Mouse (Mus musculus): Measurements from ENCODE around the gene Cort. TPM values are rescaled to one million over a fixed set of nuclear protein-coding genes. Genes with fewer than 3 reads are reported as not detected.

Cort gene
- polyA plus RNA-seq, 2 experiments = 0.26 to 0.59 TPM

DNA sequence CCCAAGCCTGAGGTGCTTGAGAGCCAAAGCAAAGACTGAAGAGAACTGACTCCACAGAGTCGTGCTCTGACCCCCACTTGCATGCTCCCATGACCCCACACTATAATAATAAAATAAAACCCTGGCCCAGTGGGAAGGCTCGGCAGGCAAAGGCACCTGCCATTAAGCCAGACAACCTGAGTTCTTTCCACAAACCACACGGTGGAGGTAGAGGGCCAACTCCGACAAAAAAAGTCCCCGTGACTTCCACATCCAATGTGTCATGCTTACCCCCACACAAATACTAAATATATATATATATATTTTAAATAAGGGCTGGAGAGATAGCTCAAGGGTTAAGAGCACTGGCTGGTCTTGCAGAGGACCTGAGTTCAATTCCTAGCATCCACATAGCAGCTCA is 37.6 kb upstream of the Cort start:
- Histone ChIP-seq H3K4me1 (ENCODE audit: control insufficient read depth, insufficient read depth, low read length) (peaks cover 5% of the 10 kb centered on the region; the same call in 1 of the 2 replicates), H3K27me3 (ENCODE audit: control insufficient read depth, insufficient read depth, low read length) (no peaks in the 10 kb centered on the region), H3K9me3 (ENCODE audit: control insufficient read depth, low read length) (no peaks in the 10 kb centered on the region), H3K9ac (ENCODE audit: low read depth, low read length, severe bottlenecking) (no peak overlapping the region), H3K36me3 (ENCODE audit: control insufficient read depth, insufficient read depth, low read length) (peaks cover 46% of the 10 kb centered on the region), H3K4me2 (replicated peaks; ENCODE audit: low read depth, low read length, severe bottlenecking) (no peak overlapping the region), H3K27ac (replicated peaks; ENCODE audit: low read depth, low read length) (no peak overlapping the region), H3K4me3 (replicated peaks; ENCODE audit: low read length) (no peak overlapping the region)
- WGBS = 58% methylated on average over 5 of the region's 5 CpGs
- no peak for ATAC-seq (ENCODE audit: low FRiP score, low read depth)
- no peak for TF ChIP-seq POLR2A (IDR thresholded peaks at IDR 0.05; ENCODE audit: borderline replicate concordance, extremely low read depth, insufficient read depth, insufficient read length)
- DNase-seq (ENCODE audit: low spot score) = no peak

DNA sequence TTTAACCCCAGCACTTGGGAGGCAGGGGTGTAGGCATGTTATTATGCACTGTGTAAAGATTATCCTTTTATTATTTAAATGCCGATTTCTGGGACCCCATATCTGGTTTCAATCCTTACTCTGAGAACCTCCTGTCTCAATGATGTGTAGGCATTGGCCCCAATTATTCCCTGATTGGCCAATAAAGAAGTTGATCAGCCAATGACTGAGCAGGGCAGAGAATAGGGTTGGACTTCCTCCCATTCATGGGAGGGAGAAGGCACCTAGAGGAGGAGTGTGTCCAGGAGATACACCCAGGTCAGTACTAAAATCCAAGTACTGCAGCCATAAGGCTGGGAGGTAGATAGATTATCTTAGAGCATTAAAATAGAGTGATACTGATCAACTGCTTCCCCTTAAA is 36.6 kb upstream of the Cort start:
- no peak overlapping the region for H3K4me2 ChIP-seq (replicated peaks; ENCODE audit: low read depth, low read length, severe bottlenecking)
- peaks cover 5% of the 10 kb centered on the region; the same call in 1 of the 2 replicates for H3K4me1 ChIP-seq (ENCODE audit: control insufficient read depth, insufficient read depth, low read length)
- H3K9me3 ChIP-seq (ENCODE audit: control insufficient read depth, low read length) = no peaks in the 10 kb centered on the region
- no peak for DNase-seq (ENCODE audit: low spot score)
- 50% methylated on average over 1 of the region's 1 CpGs for WGBS
- TF ChIP-seq POLR2A (IDR thresholded peaks at IDR 0.05; ENCODE audit: borderline replicate concordance, extremely low read depth, insufficient read depth, insufficient read length) = no peak
- no peak overlapping the region for H3K4me3 ChIP-seq (replicated peaks; ENCODE audit: low read length)
- H3K27ac ChIP-seq (replicated peaks; ENCODE audit: low read depth, low read length) = no peak overlapping the region
- H3K36me3 ChIP-seq (ENCODE audit: control insufficient read depth, insufficient read depth, low read length) = peaks cover 55% of the 10 kb centered on the region
- no peaks in the 10 kb centered on the region for H3K27me3 ChIP-seq (ENCODE audit: control insufficient read depth, insufficient read depth, low read length)
- no peak for ATAC-seq (ENCODE audit: low FRiP score, low read depth)
- no peak overlapping the region for H3K9ac ChIP-seq (ENCODE audit: low read depth, low read length, severe bottlenecking)

DNA sequence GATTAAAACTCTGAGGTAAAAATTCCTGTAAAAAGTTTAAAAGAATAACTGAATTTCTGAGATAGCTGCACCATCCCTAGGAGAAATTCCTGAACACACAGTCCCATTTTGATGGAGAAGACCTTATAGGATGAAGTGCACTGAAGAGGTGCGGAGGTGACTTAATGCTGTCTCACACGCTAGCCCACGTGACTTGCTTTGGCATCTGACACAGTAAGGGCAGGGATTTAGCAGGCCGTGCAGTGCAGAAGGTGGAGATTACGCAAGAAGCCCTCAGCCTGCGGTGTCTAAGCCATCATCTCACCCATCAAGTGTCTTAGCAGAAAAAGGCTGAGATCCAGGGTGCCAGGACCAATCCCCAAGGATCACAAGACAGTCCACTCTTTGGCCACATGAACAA is 34.6 kb upstream of the Cort start:
- Histone ChIP-seq H3K36me3 (ENCODE audit: control insufficient read depth, insufficient read depth, low read length) (peaks cover 75% of the 10 kb centered on the region), H3K27ac (replicated peaks; ENCODE audit: low read depth, low read length) (no peak overlapping the region), H3K9me3 (ENCODE audit: control insufficient read depth, low read length) (no peaks in the 10 kb centered on the region), H3K4me2 (replicated peaks; ENCODE audit: low read depth, low read length, severe bottlenecking) (no peak overlapping the region), H3K4me3 (replicated peaks; ENCODE audit: low read length) (no peak overlapping the region), H3K9ac (ENCODE audit: low read depth, low read length, severe bottlenecking) (no peak overlapping the region), H3K27me3 (ENCODE audit: control insufficient read depth, insufficient read depth, low read length) (no peaks in the 10 kb centered on the region), H3K4me1 (ENCODE audit: control insufficient read depth, insufficient read depth, low read length) (peaks cover 5% of the 10 kb centered on the region; the same call in 1 of the 2 replicates)
- TF ChIP-seq POLR2A (IDR thresholded peaks at IDR 0.05; ENCODE audit: borderline replicate concordance, extremely low read depth, insufficient read depth, insufficient read length) = no peak
- ATAC-seq (ENCODE audit: low FRiP score, low read depth) (no peak), DNase-seq (ENCODE audit: low spot score) (no peak)
- WGBS = 92% methylated on average over 6 of the region's 6 CpGs

- Histone ChIP-seq H3K36me3 (ENCODE audit: control insufficient read depth, insufficient read depth, low read length) (peaks cover 86% of the 10 kb centered on the region), H3K9me3 (ENCODE audit: control insufficient read depth, low read length) (no peaks in the 10 kb centered on the region), H3K4me1 (ENCODE audit: control insufficient read depth, insufficient read depth, low read length) (no peaks in the 10 kb centered on the region), H3K27ac (replicated peaks; ENCODE audit: low read depth, low read length) (no peak overlapping the region), H3K4me2 (replicated peaks; ENCODE audit: low read depth, low read length, severe bottlenecking) (no peak overlapping the region), H3K4me3 (replicated peaks; ENCODE audit: low read length) (no peak overlapping the region), H3K9ac (ENCODE audit: low read depth, low read length, severe bottlenecking) (no peak overlapping the region), H3K27me3 (ENCODE audit: control insufficient read depth, insufficient read depth, low read length) (no peaks in the 10 kb centered on the region)
- DNase-seq (ENCODE audit: low spot score) (no peak), ATAC-seq (ENCODE audit: low FRiP score, low read depth) (no peak)
- no peak for TF ChIP-seq POLR2A (IDR thresholded peaks at IDR 0.05; ENCODE audit: borderline replicate concordance, extremely low read depth, insufficient read depth, insufficient read length)
- WGBS = 88% methylated on average over 13 of the region's 13 CpGs
Measured at GRCm38 (mm10) chr4:149159891-149160290, 33.3 kb upstream of the Cort start.

DNA sequence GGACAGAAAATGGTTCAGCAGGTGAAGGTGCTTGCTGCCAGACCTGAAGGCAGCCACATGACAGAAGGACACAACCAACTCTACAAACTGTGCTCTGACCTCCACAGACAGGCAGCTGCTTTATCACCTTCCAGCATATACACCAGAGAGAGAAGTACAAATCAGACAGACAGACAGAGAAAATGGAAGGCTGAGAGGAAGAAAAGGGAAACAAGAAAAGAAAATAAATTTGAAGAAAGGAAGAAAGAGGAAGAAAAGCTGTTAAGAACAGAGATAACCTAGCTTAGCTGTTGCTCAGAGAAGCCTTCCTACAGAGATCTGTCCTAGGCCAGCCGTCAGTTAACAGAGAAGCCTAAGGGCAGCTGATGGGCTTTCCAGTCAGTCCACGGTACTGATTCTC is 32.6 kb upstream of the Cort start:
- no peak overlapping the region for H3K27ac ChIP-seq (replicated peaks; ENCODE audit: low read depth, low read length)
- no peaks in the 10 kb centered on the region for H3K27me3 ChIP-seq (ENCODE audit: control insufficient read depth, insufficient read depth, low read length)
- no peak overlapping the region for H3K9ac ChIP-seq (ENCODE audit: low read depth, low read length, severe bottlenecking)
- no peak for TF ChIP-seq POLR2A (IDR thresholded peaks at IDR 0.05; ENCODE audit: borderline replicate concordance, extremely low read depth, insufficient read depth, insufficient read length)
- DNase-seq (ENCODE audit: low spot score) = no peak
- no peaks in the 10 kb centered on the region for H3K9me3 ChIP-seq (ENCODE audit: control insufficient read depth, low read length)
- 86% methylated on average over 2 of the region's 2 CpGs for WGBS
- no peak for ATAC-seq (ENCODE audit: low FRiP score, low read depth)
- H3K36me3 ChIP-seq (ENCODE audit: control insufficient read depth, insufficient read depth, low read length) = peaks cover 89% of the 10 kb centered on the region
- no peak overlapping the region for H3K4me3 ChIP-seq (replicated peaks; ENCODE audit: low read length)
- H3K4me1 ChIP-seq (ENCODE audit: control insufficient read depth, insufficient read depth, low read length) = no peaks in the 10 kb centered on the region
- H3K4me2 ChIP-seq (replicated peaks; ENCODE audit: low read depth, low read length, severe bottlenecking) = no peak overlapping the region

DNA sequence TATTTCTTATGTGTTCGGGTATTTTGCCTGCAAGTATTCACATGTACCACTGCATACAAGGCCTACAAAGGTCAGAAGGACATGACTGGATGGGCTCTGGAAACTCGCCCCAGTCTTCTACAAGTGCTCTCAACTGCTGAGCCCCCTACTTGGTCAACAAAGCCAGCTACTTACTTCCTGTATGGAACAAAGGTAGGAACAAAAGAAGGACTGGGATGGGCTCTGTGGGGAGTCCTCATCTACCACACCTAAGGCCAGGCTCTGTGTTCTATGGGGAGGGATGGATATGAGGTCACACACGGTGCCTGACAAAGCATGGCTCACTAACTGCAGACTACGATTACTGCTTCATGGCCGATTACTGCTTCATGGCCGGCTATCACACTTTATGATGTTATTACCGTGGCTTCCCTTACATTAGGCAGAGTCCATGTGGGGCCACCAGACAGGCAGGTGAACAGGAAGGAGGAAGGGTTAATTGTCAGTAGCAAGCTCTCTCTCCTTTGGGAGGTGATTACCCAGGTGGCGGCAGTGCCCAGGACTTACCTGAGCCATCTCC is 30.9 kb upstream of the Cort start:
- DNase-seq (ENCODE audit: low spot score) = no peak
- Histone ChIP-seq H3K9me3 (ENCODE audit: control insufficient read depth, low read length) (no peaks in the 10 kb centered on the region), H3K4me2 (replicated peaks; ENCODE audit: low read depth, low read length, severe bottlenecking) (no peak overlapping the region), H3K4me3 (replicated peaks; ENCODE audit: low read length) (no peak overlapping the region), H3K27ac (replicated peaks; ENCODE audit: low read depth, low read length) (no peak overlapping the region), H3K4me1 (ENCODE audit: control insufficient read depth, insufficient read depth, low read length) (no peaks in the 10 kb centered on the region), H3K9ac (ENCODE audit: low read depth, low read length, severe bottlenecking) (no peak overlapping the region), H3K36me3 (ENCODE audit: control insufficient read depth, insufficient read depth, low read length) (peaks cover 98% of the 10 kb centered on the region), H3K27me3 (ENCODE audit: control insufficient read depth, insufficient read depth, low read length) (no peaks in the 10 kb centered on the region)
- ATAC-seq (ENCODE audit: low FRiP score, low read depth) = no peak
- TF ChIP-seq POLR2A (IDR thresholded peaks at IDR 0.05; ENCODE audit: borderline replicate concordance, extremely low read depth, insufficient read depth, insufficient read length) = no peak
- WGBS = 88% methylated on average over 8 of the region's 8 CpGs

Data from limb, embryonic 14.5 days (tissue).